Mouse (Mus musculus): ENCODE measurements around the gene Nrip1. TPM values are rescaled to one million over a fixed set of nuclear protein-coding genes. Genes with fewer than 3 reads are reported as not detected.

Gene Nrip1
- total RNA-seq, 2 experiments from 2014 or later = 28.0 to 31.3 TPM

GRCm38 (mm10) chr16:76293765-76294463 lies 79.7 kb downstream of the Nrip1 start:
- intact Hi-C loops (cut with DNase I) = loop anchor here (2.0 kb wide), 2 partner anchors 31 to 79 kb away; partner anchors contain the start of gene Nrip1

GRCm38 (mm10) chr16:76293176-76293575 lies 80.5 kb downstream of the Nrip1 start:
- intact Hi-C loops (cut with DNase I) = loop anchor here (2.0 kb wide), 1 partner anchor 80 kb away; the partner anchor contains the start of gene Nrip1
- DNase-seq = no peak

More at GRCm38 (mm10) chr16:76293765-76294463, 79.7 kb downstream of the Nrip1 start:
- DNase-seq = peak; percentile 39 to 59

- no peak for DNase-seq
- intact Hi-C loops (cut with DNase I) = loop anchor here (2.0 kb wide), 1 partner anchor 80 kb away; the partner anchor contains the start of gene Nrip1
Observed at GRCm38 (mm10) chr16:76292656-76293055, 81.0 kb downstream of the Nrip1 start.

DNA sequence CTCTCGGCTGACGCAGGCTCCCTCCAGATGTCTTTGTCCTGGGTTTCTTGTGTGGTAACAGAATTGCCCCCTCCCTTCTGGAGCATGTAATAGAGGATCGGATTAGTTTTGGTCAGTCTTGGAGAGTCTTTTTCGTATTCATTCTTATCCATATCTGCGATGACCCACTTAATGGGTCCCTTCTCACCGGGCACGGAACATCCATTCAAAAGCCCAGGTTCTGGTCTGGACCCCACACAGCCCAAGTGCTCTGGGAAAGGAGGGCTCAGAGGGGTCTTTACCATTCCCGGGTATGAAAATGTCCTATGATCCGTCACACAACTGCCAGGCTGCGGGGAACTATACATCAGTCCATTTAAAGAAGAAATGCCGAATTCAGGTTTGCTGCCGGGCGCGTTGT lies 82.3 kb downstream of the Nrip1 start:
- DNase-seq = no peak
- intact Hi-C loops (cut with DNase I) = no loop called here

DNA sequence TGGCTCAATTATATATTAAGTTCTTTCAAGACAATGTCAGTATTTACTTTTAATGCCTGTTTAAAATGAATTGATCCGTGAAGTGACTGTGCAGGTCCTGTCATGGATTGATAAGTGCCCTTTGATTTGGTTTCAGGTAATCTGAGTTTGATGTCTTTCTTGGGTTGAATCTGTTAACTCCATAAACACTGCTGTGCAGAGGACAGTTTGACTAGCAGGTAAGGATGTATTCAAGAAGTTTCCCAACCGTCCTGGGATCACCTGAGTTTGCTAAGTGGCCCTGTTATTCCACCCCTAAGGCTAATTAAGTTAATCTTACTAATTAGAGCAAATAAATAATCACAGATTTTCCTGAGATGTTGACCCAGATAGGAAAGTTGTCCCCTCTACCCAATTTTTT lies 84.1 kb downstream of the Nrip1 start:
- DNase-seq = no peak
- intact Hi-C loops (cut with DNase I) = no loop called here

DNA sequence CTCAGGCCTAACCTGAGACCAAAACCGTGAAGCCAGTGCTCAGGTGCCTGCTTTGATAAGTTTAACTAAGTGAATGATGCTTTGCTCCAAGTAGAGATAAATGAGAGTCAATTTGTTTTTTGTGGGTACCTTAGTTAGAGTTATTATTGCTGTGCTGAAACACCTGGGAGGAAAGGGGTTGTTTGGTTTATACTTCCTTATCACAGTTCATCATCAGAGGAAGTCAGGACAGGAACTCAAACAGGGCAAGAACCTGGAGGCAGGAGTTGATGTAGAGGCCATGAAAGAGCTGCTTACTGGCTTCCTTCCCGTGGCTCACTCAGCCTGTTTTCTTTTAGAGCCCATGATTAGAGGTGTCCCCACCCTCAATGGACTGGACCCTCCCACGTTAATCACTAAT lies 89.8 kb downstream of the Nrip1 start:
- no peak for DNase-seq
- intact Hi-C loops (cut with DNase I) = no loop called here

DNA sequence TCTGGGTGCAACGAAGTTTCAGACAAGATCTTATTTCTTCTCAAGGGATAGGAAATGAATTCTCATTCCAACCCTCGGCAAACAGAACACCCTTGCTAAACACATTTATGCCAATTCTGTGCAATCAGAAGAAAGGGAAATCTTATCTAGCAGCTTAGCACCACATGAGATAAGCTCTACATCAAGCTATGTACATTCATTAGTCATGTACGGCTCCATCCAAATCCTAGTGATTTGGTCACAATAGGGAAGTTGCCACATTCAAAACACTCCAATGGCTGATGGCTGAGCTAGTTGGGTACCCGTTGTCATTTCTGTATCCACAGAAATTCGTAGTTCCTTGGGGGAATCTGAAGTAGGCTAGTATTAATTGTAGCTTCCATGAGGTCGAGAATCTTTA lies 91.8 kb downstream of the Nrip1 start:
- intact Hi-C loops (cut with DNase I) = no loop called here

DNA sequence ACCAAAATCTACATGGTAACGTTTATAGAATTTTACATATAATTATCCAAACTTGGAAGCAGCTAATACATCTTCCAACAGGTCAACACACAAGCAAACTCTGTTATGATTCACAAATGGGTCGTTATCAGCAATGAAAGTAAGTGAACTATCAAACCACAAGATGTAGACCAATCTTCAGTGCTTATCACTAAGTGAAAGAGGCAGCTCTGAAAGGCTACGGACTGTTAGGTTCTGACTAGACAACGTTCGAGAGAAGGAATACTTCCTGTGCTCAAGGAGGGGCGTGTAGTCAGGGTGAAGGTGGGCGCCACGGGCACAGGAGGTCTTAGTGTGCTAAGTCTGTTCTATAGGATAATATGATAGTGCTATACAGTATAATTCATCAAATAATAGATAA lies 93.3 kb downstream of the Nrip1 start:
- no peak for DNase-seq
- intact Hi-C loops (cut with DNase I) = no loop called here

More for the DNA sequence above, 91.8 kb downstream of the Nrip1 start:
- DNase-seq = no peak

DNA sequence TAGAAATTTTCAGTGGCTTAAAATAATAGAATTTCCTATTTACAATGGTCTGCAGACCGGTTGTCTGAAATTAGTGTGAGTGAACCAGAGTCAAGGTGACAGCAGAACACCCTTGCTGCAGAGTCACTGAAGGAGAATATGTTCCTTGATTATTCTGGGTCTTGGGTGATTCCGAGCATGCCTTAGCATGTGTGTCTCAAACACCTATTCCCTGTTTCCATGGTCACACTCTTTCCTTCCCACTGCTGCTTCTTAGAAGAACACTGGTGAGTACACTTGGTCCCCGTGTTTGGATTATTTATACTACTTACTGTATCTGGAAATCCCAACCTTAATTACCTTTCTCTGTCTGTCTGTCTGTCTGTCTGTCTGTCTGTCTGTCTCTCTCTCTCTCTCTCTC lies 97.4 kb downstream of the Nrip1 start:
- no peak for DNase-seq
- intact Hi-C loops (cut with DNase I) = no loop called here

GRCm38 (mm10) chr16:76275584-76275983 lies 98.0 kb downstream of the Nrip1 start:
- DNase-seq = no peak
- intact Hi-C loops (cut with DNase I) = no loop called here

- intact Hi-C loops (cut with DNase I) = no loop called here
- DNase-seq = no peak
Observed at GRCm38 (mm10) chr16:76275166-76275565, 98.5 kb downstream of the Nrip1 start.

DNA sequence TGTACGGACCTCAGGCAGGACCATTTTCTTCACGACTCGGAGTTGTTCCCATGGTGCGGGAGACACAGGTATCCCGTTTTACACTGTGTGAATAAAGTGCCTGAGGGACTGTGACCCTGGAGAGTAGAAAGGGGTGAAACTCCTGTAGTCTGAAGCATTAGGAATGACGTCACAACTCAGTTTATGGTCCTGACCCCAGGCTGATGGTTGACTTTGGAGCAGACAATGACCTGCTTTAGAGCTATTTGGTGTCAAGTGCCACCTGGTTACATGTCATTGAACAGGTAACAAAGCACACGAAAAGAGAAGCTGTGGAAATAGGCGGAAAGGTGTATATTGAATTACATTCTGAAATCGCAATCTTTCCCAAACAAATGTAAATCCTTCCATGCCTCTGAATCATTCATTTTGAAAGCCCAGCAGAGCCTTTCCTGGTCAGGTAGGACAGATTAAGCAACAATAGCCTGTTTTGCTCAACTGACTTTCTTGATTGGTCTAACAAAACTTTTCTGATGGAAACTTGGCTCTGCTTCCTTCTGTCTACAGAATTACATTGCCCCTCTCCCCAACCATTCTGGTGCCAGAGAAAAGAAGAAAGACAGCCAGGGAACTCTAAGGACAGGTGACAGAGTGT lies 106.9 kb downstream of the Nrip1 start:
- intact Hi-C loops (cut with DNase I) = no loop called here
- no peak for DNase-seq

DNA sequence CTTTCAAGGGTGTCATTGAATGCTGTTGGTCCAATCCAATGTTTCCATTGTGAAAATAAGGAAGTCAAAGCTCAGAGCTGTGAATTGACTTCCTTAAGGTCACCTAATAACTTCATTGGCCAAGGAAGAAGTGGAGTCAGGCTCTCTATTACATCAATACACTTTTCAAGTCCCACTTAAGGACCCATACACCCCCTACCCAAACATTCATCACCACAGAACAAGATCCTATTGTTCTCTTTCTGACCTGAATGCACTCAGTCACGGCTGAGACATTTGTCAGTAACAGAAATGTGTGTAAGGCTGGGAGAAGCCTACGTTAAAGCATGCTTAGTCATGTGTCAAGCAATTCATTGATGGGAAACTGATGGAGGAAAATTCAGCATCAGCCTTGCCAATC lies 107.8 kb downstream of the Nrip1 start:
- intact Hi-C loops (cut with DNase I) = no loop called here
- DNase-seq = no peak

DNA sequence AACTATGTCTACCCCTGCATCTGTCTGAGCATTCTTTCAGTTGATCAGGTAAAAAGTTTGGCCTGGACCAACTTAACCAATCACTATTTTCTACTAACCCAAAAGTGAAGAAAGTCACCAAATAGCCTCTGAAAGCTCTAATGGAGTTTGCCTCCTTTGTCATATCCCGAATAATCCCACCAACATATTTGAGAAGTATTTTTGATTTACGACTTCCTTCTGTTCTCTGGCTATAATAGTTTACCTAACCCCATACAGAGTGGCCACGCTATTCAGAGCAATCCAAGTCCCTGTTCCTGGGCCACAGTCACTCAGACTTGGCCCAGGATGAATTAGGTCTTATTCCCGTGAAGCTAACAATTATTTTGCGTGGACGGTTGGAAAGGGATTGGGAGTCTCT lies 108.3 kb downstream of the Nrip1 start:
- no peak for DNase-seq
- intact Hi-C loops (cut with DNase I) = no loop called here

GRCm38 (mm10) chr16:76263393-76263792 lies 110.2 kb downstream of the Nrip1 start:
- intact Hi-C loops (cut with DNase I) = no loop called here
- no peak for DNase-seq

DNA sequence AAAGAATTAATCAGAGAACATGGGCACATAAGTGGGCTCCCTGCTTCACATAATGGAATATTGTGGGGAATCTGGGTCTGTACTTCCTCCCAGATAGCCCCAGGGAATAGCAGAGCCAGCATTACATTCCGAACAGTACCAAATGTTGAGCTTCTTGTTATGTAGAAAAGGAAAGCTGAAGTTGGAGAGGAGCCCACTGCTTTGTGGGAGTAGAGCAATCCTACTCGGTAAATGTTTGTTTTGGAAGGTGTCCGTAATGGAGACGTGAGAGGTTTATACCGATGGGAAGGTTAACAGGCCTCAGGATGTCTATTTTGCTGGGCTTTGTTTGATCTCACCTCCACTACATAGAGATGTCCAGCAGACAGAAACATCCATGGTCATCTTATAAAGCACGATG lies 113.3 kb downstream of the Nrip1 start:
- no peak for DNase-seq
- intact Hi-C loops (cut with DNase I) = no loop called here

GRCm38 (mm10) chr16:76251826-76252225 lies 121.8 kb downstream of the Nrip1 start:
- intact Hi-C loops (cut with DNase I) = no loop called here
- no peak for DNase-seq

- no peak for DNase-seq
- intact Hi-C loops (cut with DNase I) = no loop called here
Observed at GRCm38 (mm10) chr16:76249345-76250091, 124.1 kb downstream of the Nrip1 start.

GRCm38 (mm10) chr16:76242850-76243249 lies 130.8 kb downstream of the Nrip1 start:
- DNase-seq = no peak
- intact Hi-C loops (cut with DNase I) = no loop called here

- no peak for DNase-seq
- intact Hi-C loops (cut with DNase I) = no loop called here
Observed at GRCm38 (mm10) chr16:76241266-76241665, 132.4 kb downstream of the Nrip1 start.

- intact Hi-C loops (cut with DNase I) = no loop called here
- no peak for DNase-seq
Observed at GRCm38 (mm10) chr16:76239353-76239752, 134.3 kb downstream of the Nrip1 start.
